Mouse (Mus musculus) A20 (cell line): ENCODE measurements around the gene Cdk9.

Experiments
- DNase-seq: peaks from one replicate; pipeline ENCODE4 v3.0.0-alpha.2; 2011; ENCODE audit warnings: low read depth, low spot score

Gene Cdk9

DNA sequence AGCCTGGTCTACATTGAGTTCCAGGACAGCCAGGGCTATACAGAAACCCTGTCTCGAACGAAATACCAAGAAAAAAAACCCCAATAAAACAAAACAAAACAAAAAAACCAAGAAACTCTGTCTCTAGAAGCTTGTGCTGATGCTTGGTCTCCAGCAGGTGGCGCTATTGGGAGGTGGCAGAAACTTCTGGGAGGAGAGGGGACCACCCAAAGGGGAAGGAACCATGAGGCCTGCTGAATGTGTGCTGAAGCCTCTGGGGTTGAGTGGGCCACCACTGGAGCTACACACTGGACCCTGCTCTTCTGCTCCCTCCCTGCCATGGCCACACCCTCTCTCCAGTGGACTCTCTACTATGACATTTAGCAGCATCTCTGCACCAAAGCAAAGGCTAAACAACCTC, 4.2 kb downstream of the Cdk9 start:
- peak; percentile 69 for DNase-seq

DNA sequence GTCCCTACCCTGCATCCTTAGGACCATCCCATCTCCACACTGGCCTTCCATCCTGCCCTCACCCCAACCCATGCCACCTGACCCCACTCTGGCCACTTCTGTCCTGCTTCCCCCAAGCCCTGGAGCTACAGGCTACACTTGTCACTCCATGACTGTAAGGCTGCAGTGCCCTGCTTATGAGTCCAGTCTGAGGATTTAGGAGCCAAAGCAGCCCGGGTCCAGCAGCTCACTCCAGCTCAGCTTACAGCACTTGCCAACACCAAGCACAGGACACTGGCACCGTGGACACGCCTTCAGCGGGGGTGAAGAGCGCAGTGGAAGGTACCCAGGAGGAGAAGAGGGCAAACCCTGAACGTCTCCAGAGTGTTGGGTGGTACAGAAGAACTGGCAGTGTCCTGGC, 5.9 kb downstream of the Cdk9 start:
- DNase-seq = no peak

DNA sequence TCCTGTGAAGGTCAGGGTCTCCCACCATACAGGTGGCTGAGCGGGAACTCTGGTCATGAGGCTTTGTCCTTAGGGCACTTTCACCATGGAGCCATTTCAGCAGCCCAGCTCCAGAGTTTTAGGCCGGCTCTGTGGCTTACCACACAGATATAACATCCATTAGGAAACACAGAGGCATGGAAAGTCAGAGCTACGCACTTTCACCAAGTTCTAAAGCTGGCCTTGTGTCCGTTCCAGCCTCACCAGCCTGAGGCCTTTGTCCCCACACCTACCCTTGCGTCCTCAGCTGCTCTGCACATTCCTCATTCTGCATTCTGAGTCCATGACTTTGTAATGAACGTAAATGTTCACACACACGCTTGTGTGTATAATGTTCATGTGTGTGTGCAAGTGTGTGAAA, 7.9 kb downstream of the Cdk9 start:
- no peak for DNase-seq

DNA sequence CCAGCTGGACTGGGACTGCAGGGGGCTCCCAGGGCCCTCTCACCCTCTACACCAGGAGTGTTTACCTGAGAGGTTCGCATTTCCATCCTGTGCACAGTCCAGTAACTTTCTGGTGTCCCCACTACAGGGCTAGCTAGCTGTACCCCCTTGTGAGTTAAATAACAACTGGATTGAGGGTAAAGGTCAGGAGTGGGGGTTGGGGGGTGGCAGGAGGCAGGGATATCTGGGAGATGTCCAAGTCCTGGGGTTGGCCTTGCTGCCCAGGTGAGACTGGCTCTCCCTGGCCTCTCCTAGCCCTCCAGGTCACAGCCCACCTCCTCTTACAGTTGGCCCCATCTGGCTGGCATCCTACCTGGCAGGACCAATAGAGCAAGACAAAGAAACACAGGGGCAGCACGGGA, 8.9 kb downstream of the Cdk9 start, which contains the start of gene Fpgs:
TSS of gene Fpgs (minus strand) at position 125 of the 401 bp plus-strand sequence.
- no peak for DNase-seq

GRCm38 (mm10) chr2:32703046-32703445, 9.8 kb downstream of the Cdk9 start:
- no peak for DNase-seq

DNA sequence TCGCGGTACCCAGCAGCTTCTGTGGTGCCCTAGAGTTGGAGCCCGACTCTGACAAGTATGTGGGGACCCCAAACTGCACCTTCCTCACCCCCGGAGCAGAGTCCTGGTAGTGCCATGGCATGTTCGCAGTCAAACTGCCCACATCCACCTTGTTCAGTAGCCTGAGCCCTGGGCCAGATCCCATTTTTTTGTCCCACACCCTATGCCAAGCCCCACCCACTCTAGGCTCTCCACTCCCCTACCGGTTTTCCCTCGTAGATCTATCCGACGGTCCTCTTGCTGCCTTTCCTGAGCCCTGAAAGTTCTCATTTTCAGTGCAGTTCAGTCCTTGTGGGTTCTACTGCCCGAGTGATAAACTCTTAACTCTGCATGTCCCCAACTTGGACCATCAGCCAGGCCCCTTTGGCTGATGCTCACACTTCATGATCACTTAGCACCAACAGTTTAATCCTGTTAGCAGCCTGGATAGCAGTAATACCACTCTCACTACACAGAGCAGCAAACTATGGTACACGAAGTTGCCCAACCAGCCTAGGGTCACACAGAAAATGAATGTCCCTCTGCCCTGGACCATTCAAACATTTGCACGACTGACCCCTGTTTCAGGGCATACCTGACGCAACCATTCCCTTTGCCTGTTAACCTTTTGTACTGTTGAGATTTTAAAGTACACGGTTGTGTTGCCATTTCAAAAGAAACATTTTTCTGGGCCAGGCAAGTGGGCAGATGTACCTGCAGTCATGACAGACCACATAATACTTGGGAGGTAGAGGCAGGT, 11.7 kb downstream of the Cdk9 start:
- DNase-seq = no peak

DNA sequence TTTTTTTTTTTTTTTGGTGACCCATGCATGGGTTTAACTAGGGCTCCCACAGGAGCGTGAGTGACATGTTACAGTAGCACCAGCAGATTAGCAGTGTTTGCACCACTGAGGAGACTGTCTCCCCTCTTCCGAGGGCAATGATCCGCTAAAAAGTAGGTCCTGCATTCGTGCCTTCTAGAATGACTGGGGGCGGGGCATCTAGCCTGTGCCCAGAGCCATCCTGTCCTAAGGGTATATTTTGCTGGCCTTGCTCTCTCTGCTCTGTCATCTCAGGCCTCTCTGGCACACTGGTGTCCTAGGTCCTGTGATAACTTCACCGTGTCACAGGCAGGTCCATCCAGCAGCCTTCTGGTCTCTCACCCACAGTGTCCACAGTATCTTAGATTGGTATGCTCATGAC, 13.2 kb downstream of the Cdk9 start:
- no peak for DNase-seq

DNA sequence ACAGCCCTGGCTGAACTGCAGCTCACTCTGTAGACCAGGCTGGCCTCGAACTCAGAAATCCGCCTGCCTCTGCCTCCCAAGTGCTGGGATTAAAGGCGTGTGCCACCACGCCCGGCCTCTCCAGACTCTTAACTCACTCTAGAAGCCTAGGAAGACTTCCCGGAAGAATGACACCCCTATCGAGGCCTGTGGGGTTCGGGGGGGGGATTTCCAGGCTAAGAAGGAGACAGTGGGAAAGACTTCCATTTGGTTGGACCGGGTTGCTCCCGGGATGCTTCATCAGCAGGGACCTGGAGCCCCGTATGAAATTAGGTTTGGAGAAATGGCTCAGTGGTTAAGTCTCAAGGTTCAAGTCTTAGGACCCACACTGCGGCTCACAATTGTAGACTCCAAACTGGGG, 18.2 kb downstream of the Cdk9 start:
- no peak for DNase-seq

GRCm38 (mm10) chr2:32693823-32694411, 19.0 kb downstream of the Cdk9 start:
- DNase-seq = peak; percentile 98

GRCm38 (mm10) chr2:32693282-32693681, 19.6 kb downstream of the Cdk9 start:
- peak; percentile 28 for DNase-seq

- no peak for DNase-seq
Measured at GRCm38 (mm10) chr2:32692496-32692895, 20.4 kb downstream of the Cdk9 start.

DNA sequence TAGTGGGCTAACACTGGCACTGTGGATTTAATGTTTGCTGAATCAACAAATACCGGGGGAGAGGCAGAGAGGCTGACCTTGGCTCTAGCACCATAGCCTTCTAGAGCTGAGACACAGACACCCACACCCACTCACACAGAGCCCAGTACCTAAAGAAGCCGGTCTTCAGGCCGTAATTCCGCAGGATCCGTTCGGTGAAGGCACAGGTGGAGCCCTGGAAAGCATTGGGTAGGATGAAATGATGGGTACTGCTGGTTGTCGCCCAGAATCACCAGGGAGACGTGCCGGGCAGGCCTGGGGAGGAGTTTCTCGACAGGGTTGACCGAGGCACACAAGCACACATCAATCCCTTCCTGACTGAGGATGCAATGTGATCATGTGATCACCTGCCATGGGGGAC, 21.8 kb downstream of the Cdk9 start:
- no peak for DNase-seq

GRCm38 (mm10) chr2:32689420-32689819, 23.5 kb downstream of the Cdk9 start:
- peak; percentile 89 for DNase-seq

- no peak for DNase-seq
Measured at GRCm38 (mm10) chr2:32687562-32687961, 25.3 kb downstream of the Cdk9 start.

GRCm38 (mm10) chr2:32686640-32687039, 26.2 kb downstream of the Cdk9 start:
- no peak for DNase-seq

DNA sequence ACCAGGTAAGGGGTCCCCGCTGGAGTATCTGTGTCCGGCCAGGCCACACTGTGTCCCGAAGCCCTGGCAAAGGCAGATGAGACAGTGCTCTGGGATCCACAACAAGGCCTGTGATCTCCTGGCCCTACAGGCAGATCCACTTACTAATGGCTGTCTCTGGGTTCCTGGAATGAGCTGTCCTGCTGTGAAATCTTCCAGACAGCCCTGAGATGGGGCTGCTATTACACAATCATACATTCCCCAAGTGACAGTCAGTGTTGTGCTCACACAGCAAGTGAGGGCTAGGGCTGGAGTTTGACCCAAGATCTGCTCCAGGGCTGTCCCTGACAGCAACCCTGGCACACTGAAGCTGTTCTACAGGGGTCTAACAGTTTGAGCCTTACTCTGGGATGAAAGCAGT, 27.1 kb downstream of the Cdk9 start:
- no peak for DNase-seq

- no peak for DNase-seq
Measured at GRCm38 (mm10) chr2:32684681-32685428, 28.0 kb downstream of the Cdk9 start.

- no peak for DNase-seq
Measured at GRCm38 (mm10) chr2:32683701-32684100, 29.2 kb downstream of the Cdk9 start.

DNA sequence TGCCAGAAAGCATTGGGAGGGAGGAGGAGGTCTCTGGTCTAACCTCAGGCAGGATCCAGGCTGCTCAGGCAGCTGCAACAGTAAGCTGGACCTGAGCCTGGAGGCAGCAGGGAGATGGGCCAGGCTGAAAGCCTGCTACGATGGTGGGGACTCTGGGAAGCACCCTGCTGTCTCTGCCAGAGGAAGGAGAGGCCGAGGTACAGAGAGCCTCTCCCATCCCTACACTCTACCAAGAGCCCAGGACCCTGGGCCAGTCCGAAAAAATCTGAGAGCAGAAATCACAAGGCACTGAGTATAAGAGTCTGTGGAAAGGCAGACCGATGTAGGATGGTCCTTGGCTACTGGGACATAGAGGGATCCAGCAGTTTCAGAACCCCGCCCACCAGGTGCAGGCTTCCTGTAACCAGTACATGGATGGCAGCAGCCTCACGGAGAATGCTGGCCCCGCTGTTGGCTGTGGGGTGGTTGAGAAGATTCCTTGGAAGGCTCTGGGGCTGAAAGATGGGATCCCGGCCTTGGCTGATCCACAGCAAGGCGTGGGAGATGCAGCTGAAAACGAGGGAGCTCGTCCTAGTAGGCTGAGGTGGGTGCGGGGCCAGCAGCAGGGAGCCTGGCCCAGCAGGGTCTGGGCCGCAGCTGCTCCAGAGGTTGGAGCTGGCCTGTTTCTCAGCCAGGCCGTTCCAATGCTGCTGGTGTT, 30.0 kb downstream of the Cdk9 start:
- no peak for DNase-seq

GRCm38 (mm10) chr2:32681754-32682153, 31.1 kb downstream of the Cdk9 start:
- no peak for DNase-seq

- DNase-seq = no peak
Measured at GRCm38 (mm10) chr2:32680961-32681650, 31.8 kb downstream of the Cdk9 start.
